Mouse (Mus musculus) cerebellum, adult 11 months (tissue): ENCODE results near the gene Garem2.

Experiments used
- DNase-seq: peaks from one replicate; pipeline ENCODE4 v3.0.0; 2022

The Garem2 gene

DNA sequence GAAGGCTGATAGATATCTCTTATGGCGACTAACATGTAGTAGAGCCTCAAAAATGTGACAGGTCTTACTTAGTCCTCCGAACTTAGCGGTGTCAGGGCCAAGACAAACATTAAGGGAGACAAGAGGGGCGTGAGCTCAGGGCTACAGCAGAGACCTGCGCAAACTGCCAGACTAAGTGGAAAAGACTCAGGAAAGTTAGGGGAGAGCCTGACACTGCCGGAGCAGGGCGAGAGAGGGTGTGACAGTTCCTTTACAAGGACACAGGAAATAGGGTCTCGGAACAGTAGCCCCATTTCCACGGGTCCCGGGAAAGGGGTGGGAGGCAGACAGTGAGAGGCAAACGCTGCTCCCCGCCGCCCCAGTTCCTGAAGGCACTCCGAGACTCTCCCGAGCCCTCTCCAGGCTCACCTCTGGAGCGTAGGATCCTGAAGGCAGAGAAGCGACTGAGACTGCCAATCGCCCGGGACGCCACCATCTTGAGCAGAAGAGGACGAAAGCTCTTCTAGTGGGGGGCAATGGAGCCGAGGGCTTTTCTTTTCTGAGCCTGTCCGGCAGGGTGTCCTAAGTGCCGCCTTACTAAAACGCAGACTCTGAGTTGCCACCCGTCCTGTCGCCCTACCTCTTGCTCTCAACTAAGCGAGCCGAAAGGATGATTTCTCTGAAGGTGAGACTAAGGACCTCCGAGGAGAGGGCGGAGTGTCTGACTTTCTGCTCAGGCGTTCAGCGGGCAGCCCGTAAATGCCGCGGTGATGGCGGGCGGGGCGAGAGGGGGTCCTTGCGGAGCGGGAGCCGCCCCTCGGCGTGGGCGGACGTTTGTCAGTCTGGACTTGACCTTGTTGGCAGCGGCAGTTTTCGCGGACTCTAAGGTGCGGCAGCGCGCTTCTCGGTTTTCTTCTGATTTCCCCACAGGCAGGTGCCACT lies 49.8 kb downstream of the Garem2 start, which contains the start of the genes Hadha and Hadhb:
Gene Hadha, minus strand, starts transcription at position 689 of the 921 bp plus-strand sequence.
Gene Hadhb, plus strand, starts transcription at position 775 of the 921 bp plus-strand sequence.
- DNase-seq: peak; percentile 92

- no peak for DNase-seq
These were observed 50.4 kb downstream of the Garem2 start for GRCm38 (mm10) chr5:30155395-30155792.

GRCm38 (mm10) chr5:30155821-30156629 lies 51.1 kb downstream of the Garem2 start:
- no peak for DNase-seq

GRCm38 (mm10) chr5:30159601-30160000 lies 54.6 kb downstream of the Garem2 start:
- DNase-seq: no peak

DNA sequence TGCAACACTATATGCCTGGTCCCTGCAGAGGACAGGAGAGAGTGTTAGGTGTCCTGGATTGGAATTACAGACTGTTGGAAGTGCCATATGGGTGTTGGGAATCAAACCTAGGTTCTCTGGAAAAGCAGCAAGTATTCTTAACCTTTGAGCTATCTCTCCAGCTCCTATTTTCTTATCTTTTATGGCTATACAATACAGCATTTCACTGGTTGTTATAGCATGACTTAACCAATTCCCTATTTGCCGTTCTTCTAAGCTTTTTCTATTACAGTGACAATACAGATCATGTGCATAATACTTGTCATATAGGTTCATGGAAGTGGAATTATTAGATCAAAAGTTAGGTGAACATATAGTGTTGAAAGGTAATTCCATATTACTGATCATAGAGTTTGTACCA lies 56.9 kb downstream of the Garem2 start:
- no peak for DNase-seq

- DNase-seq: no peak
These were observed 57.4 kb downstream of the Garem2 start for GRCm38 (mm10) chr5:30162339-30162738.

DNA sequence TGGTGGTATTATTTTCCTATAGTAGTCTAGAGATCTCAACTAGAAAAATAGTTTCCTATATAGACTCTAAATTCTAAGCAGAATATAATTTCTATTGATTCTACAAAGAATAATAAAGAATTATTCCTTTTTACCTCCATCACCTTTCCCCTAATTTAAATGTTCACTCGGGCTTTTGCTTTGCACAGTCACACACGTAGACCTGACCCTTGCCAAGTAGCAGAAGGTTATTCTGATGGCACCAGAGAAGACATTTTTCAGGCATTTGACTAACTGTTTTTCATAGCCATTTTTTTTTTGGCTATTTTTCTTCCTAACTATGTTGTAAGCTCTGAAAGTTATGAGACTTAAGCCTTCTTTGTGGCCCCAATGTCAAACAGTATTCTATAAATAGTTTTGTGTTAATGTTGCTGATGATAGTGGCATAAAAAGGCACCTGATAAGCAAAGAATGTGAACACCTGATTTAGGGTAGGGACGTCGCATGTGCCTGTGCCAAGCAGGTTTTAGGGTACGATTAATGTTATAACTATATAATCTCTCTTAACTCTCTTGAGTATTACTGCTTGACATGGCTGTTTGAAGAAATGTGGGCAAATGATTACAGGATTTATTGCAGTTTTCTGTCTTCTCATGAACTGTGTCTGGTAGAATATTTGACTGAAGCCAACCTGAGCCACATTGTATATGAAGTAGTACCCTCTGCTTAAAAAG lies 60.4 kb downstream of the Garem2 start:
- no peak for DNase-seq
